Mouse (Mus musculus) midbrain, postnatal 0 days (tissue): ENCODE measurements around the gene Nell2. TPM values are rescaled to one million over a fixed set of nuclear protein-coding genes. Genes with fewer than 3 reads are reported as not detected.
A peak's percentile ranks its signal among the peaks of the same experiment; 100 is the strongest.

Experiments used
- ATAC-seq: fragments of 200-750 bp; cut with Nextera tagmentation; 2 replicates; pipeline ENCODE4 v1.8.0; 2017; ENCODE audit warnings: moderate number of reproducible peaks, mild to moderate bottlenecking, moderate TSS enrichment, moderate library complexity; ENCODE audit not compliant: low FRiP score
- DNase-seq: peaks from one replicate; pipeline ENCODE4 v3.0.0-alpha.2; 2015; ENCODE audit warnings: low spot score
- H3K27ac ChIP-seq: fragments of 300-500 bp; sonication (generic); 2 replicates; pipeline ENCODE4 v1.5.1; 2014; ENCODE audit warnings: low read depth, mild to moderate bottlenecking, low read length, mixed read lengths
- H3K27me3 ChIP-seq: fragments of 300-500 bp; sonication (generic); 2 replicates; pipeline ENCODE4 v1.6.1; 2014; ENCODE audit warnings: low read length, control low read depth, mixed read lengths; ENCODE audit not compliant: insufficient read depth
- H3K36me3 ChIP-seq: fragments of 300-500 bp; sonication (generic); 2 replicates; pipeline ENCODE4 v1.6.1; 2014; ENCODE audit warnings: low read length, control low read depth, mixed read lengths; ENCODE audit not compliant: insufficient read depth
- H3K4me1 ChIP-seq: fragments of 300-500 bp; sonication (generic); 2 replicates; pipeline ENCODE4 v1.6.1; 2014; ENCODE audit warnings: mild to moderate bottlenecking, control low read depth, antibody characterized with exemption, low read length, mixed read lengths; ENCODE audit not compliant: insufficient read depth
- H3K4me2 ChIP-seq: fragments of 300-500 bp; sonication (generic); 2 replicates; pipeline ENCODE4 v1.6.1; 2014; ENCODE audit warnings: low read depth, mild to moderate bottlenecking, low read length, mixed read lengths; ENCODE audit not compliant: poor library complexity, severe bottlenecking
- H3K4me3 ChIP-seq: fragments of 300-500 bp; sonication (generic); 2 replicates; pipeline ENCODE4 v1.5.1; 2014; ENCODE audit warnings: low read depth, mild to moderate bottlenecking, low read length, moderate library complexity
- H3K9ac ChIP-seq: fragments of 300-500 bp; sonication (generic); replicated peaks from 2 replicates; pipeline ENCODE4 v1.6.1; 2014; ENCODE audit warnings: mild to moderate bottlenecking, low read length, moderate library complexity, mixed read lengths; ENCODE audit not compliant: poor library complexity, severe bottlenecking
- H3K9me3 ChIP-seq: fragments of 300-500 bp; sonication (generic); 2 replicates; pipeline ENCODE4 v1.6.1; 2016; ENCODE audit warnings: low read length, control low read depth
- CTCF ChIP-seq: IDR thresholded peaks from 2 replicates; pipeline ENCODE4 v1.5.1; 2016; ENCODE audit warnings: antibody characterized with exemption, mild to moderate bottlenecking
- WGBS: fragments of 180-500 bp; shearing (Covaris S2); extraction: QIAGEN DNeasy Blood & Tissue Kit; methylation state at CpG from one replicate; pipeline ENCODE4 v1.1.7; 2014; 5-methylcytosine and 5-hydroxymethylcytosine counted together
- polyA plus RNA-seq: library from polyadenylated mRNA; unstranded; fragments of >200 nt; fragmentation: Nextera tagmentation; extraction: Ambion mirVana; gene quantifications from 2 replicates; pipeline ENCODE4 v1.2.1, GENCODE M21; 2015
- total RNA-seq: library from RNA; depleted of rRNA; stranded (reverse); fragments of >200 nt; gene quantifications from 2 replicates; pipeline ENCODE4 v1.2.3, GENCODE M21; 2014; rRNA removed

Nell2 gene
- total RNA-seq (199 and 218 TPM in 2 replicates), polyA plus RNA-seq (178 and 181 TPM in 2 replicates)

- 2% methylated on average over 80 of the region's 95 CpGs for WGBS
- Histone ChIP-seq H3K36me3 (no peaks in the 10 kb centered on the region), H3K9ac (peak within 1 kb of the TSS; percentile 64)
Observed at GRCm38 (mm10) chr15:95527948-95528861, at the start of gene Nell2. Gene Nell2, minus strand, starts transcription at chr15:95528559.

GRCm38 (mm10) chr15:95574661-95575060 lies 46.3 kb upstream of the Nell2 start:
- Histone ChIP-seq H3K4me1 (no peaks in the 10 kb centered on the region), H3K27me3 (no peaks in the 10 kb centered on the region), H3K27ac (no peak overlapping the region), H3K4me2 (peak overlapping the region; percentile 29), H3K4me3 (no peak overlapping the region), H3K9ac (no peak overlapping the region), H3K9me3 (no peaks in the 10 kb centered on the region), H3K36me3 (no peaks in the 10 kb centered on the region)
- ATAC-seq (no peak), DNase-seq (peak; percentile 91)
- WGBS: 15% methylated on average over 5 of the region's 5 CpGs
- TF ChIP-seq CTCF: peak; percentile 97

More at GRCm38 (mm10) chr15:95527948-95528861, at the start of gene Nell2:
- TF ChIP-seq CTCF: no peak; the same call in none of the 2 replicates
- H3K27me3 ChIP-seq: no peaks in the 10 kb centered on the region
- peak within 1 kb of the TSS; percentile 77 for H3K4me2 ChIP-seq
- no peaks in the 10 kb centered on the region for H3K4me1 ChIP-seq
- H3K4me3 ChIP-seq: peak within 1 kb of the TSS; percentile 52
- DNase-seq (peak; percentile 84), ATAC-seq (peak; percentile 85)
- H3K9me3 ChIP-seq: no peaks in the 10 kb centered on the region
- H3K27ac ChIP-seq: peak within 1 kb of the TSS; percentile 89

DNA sequence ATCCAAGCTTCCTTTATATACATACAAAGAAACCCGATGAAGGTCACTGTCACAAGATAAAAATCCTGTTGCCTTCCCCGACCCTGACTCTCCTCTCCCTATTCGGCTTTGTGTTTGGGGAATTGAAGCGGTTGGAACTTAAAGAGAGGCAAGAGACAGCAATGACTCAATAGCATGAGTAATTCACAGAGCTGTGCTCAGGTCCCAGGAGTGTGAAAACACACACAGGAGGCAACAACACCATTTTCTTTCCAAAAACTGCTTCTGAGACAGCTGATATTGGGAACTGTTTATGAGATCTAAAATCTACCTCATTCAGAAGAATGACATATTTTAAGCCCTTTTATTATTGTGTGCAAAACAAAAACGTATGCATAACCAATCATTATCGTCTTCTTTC lies 41.2 kb upstream of the Nell2 start:
- Histone ChIP-seq H3K4me3 (no peak overlapping the region), H3K27ac (no peak overlapping the region), H3K27me3 (no peaks in the 10 kb centered on the region), H3K4me1 (no peaks in the 10 kb centered on the region), H3K36me3 (no peaks in the 10 kb centered on the region), H3K4me2 (no peak overlapping the region), H3K9ac (no peak overlapping the region), H3K9me3 (no peaks in the 10 kb centered on the region)
- 84% methylated on average over 6 of the region's 6 CpGs for WGBS
- no peak for TF ChIP-seq CTCF
- ATAC-seq: no peak
- no peak for DNase-seq

- ATAC-seq (no peak), DNase-seq (no peak)
- no peaks in the 10 kb centered on the region for H3K36me3 ChIP-seq
- H3K9me3 ChIP-seq: no peaks in the 10 kb centered on the region
- no peak overlapping the region for H3K9ac ChIP-seq
- H3K4me3 ChIP-seq: no peak overlapping the region
- no peaks in the 10 kb centered on the region for H3K4me1 ChIP-seq
- no peaks in the 10 kb centered on the region for H3K27me3 ChIP-seq
- no peak overlapping the region for H3K27ac ChIP-seq
- TF ChIP-seq CTCF: no peak
- H3K4me2 ChIP-seq: no peak overlapping the region
- 88% methylated on average over 2 of the region's 2 CpGs for WGBS
Observed at GRCm38 (mm10) chr15:95565160-95565559, 36.8 kb upstream of the Nell2 start.

GRCm38 (mm10) chr15:95561303-95561702 lies 32.9 kb upstream of the Nell2 start:
- WGBS: 92% methylated on average over 5 of the region's 5 CpGs
- H3K36me3 ChIP-seq: no peaks in the 10 kb centered on the region
- DNase-seq: no peak
- TF ChIP-seq CTCF: no peak
- H3K4me1 ChIP-seq: no peaks in the 10 kb centered on the region
- no peak overlapping the region for H3K9ac ChIP-seq
- no peaks in the 10 kb centered on the region for H3K9me3 ChIP-seq
- no peak overlapping the region for H3K4me2 ChIP-seq
- H3K27me3 ChIP-seq: no peaks in the 10 kb centered on the region
- no peak for ATAC-seq
- H3K27ac ChIP-seq: no peak overlapping the region
- no peak overlapping the region for H3K4me3 ChIP-seq

- DNase-seq (no peak), ATAC-seq (no peak)
- H3K27ac ChIP-seq: no peak overlapping the region
- no peaks in the 10 kb centered on the region for H3K9me3 ChIP-seq
- no peaks in the 10 kb centered on the region for H3K36me3 ChIP-seq
- H3K27me3 ChIP-seq: no peaks in the 10 kb centered on the region
- WGBS: 89% methylated on average over 5 of the region's 5 CpGs
- H3K4me2 ChIP-seq: no peak overlapping the region
- no peak overlapping the region for H3K9ac ChIP-seq
- H3K4me3 ChIP-seq: no peak overlapping the region
- TF ChIP-seq CTCF: no peak
- no peaks in the 10 kb centered on the region for H3K4me1 ChIP-seq
Observed at GRCm38 (mm10) chr15:95550011-95550410, 21.7 kb upstream of the Nell2 start.
